Mouse (Mus musculus) midbrain, embryonic 14.5 days (tissue): ENCODE measurements around the gene Serpine3. TPM values are rescaled to one million over a fixed set of nuclear protein-coding genes. Genes with fewer than 3 reads are reported as not detected.
"Not testable (repeated sequence)": the region's sequence is repeated elsewhere in the genome, so short reads cannot be mapped to it uniquely, and the experiment has no call there.

ENCODE experiments used
- ATAC-seq: fragments of 200-750 bp; cut with Nextera tagmentation; 2 replicates; pipeline ENCODE4 v1.8.0; 2017; ENCODE audit warnings: moderate number of reproducible peaks, moderate library complexity; ENCODE audit not compliant: low FRiP score, low TSS enrichment
- DNase-seq: peaks from one replicate; pipeline ENCODE4 v3.0.0-alpha.2; 2015
- H3K27ac ChIP-seq: fragments of 300-500 bp; sonication (generic); replicated peaks from 2 replicates; pipeline ENCODE4 v1.5.1; 2014; ENCODE audit warnings: mild to moderate bottlenecking, low read depth, low read length, moderate library complexity
- H3K27me3 ChIP-seq: fragments of 300-500 bp; sonication (generic); 2 replicates; pipeline ENCODE4 v1.6.1; 2014; ENCODE audit warnings: low read length, control low read depth, mixed read lengths; ENCODE audit not compliant: control insufficient read depth, insufficient read depth
- H3K36me3 ChIP-seq: fragments of 300-500 bp; sonication (generic); 2 replicates; pipeline ENCODE4 v1.6.1; 2014; ENCODE audit warnings: low read length, control low read depth; ENCODE audit not compliant: control insufficient read depth, insufficient read depth
- H3K4me1 ChIP-seq: fragments of 300-500 bp; sonication (generic); 2 replicates; pipeline ENCODE4 v1.6.1; 2014; ENCODE audit warnings: mild to moderate bottlenecking, antibody characterized with exemption, low read length, control low read depth; ENCODE audit not compliant: control insufficient read depth, insufficient read depth
- H3K4me2 ChIP-seq: fragments of 300-500 bp; sonication (generic); 2 replicates; pipeline ENCODE4 v1.6.1; 2014; ENCODE audit warnings: mild to moderate bottlenecking, low read length, moderate library complexity
- H3K4me3 ChIP-seq: fragments of 300-500 bp; sonication (generic); replicated peaks from 2 replicates; pipeline ENCODE4 v1.5.1; 2014; ENCODE audit warnings: low read depth, low read length
- H3K9ac ChIP-seq: fragments of 300-500 bp; sonication (generic); replicated peaks from 2 replicates; pipeline ENCODE4 v1.6.1; 2014; ENCODE audit warnings: mild to moderate bottlenecking, low read length, moderate library complexity
- H3K9me3 ChIP-seq: fragments of 300-500 bp; sonication (generic); 2 replicates; pipeline ENCODE4 v1.6.1; 2016; ENCODE audit warnings: low read length, control low read depth, mixed read lengths; ENCODE audit not compliant: control insufficient read depth
- WGBS: fragments of 180-500 bp; shearing (Covaris S2); extraction: QIAGEN DNeasy Blood & Tissue Kit; methylation state at CpG from one replicate; pipeline ENCODE4 v1.1.7; 2014; 5-methylcytosine and 5-hydroxymethylcytosine counted together
- polyA plus RNA-seq: library from polyadenylated mRNA; unstranded; fragments of >200 nt; fragmentation: Nextera tagmentation; extraction: Ambion mirVana; gene quantifications from 2 replicates; pipeline ENCODE4 v1.2.1, GENCODE M21; 2014

The Serpine3 gene
- not detected in 2 replicates for polyA plus RNA-seq

DNA sequence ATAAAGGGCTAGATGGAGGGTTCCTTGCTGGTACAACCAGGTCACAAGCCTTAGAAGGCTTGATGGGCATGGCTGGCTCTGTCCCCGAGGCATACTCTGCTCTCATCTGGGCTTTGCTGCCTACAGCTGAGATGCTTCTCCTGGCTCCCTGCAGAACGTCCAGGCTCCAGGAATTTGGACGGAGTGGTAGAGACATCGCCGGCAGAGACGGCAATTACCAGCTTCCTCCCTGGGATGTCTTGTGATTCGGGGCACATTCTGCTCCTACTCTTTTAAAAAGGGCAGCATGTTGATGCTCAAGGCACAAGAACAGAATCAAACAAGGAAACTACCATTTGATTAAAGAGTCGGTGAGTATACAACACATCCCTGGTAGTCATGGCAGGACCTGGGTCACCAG is at the start of gene Serpine3:
Gene Serpine3 (plus strand): TSS at position 301 of the 400 bp plus-strand sequence.
- no peaks in the 10 kb centered on the region for H3K4me1 ChIP-seq
- 80% methylated on average over 8 of the region's 8 CpGs for WGBS
- H3K9me3 ChIP-seq: no peaks in the 10 kb centered on the region
- no peak within 1 kb of the TSS for H3K27ac ChIP-seq
- H3K4me3 ChIP-seq: no peak within 1 kb of the TSS
- DNase-seq (no peak), ATAC-seq (no peak)
- H3K36me3 ChIP-seq: no peaks in the 10 kb centered on the region
- H3K9ac ChIP-seq: no peak within 1 kb of the TSS
- H3K27me3 ChIP-seq: no peaks in the 10 kb centered on the region
- H3K4me2 ChIP-seq: no peak within 1 kb of the TSS

- no peak overlapping the region for H3K27ac ChIP-seq
- no peaks in the 10 kb centered on the region for H3K9me3 ChIP-seq
- no peak overlapping the region for H3K9ac ChIP-seq
- DNase-seq (peak; percentile 14), ATAC-seq (no peak)
- 71% methylated on average over 3 of the region's 3 CpGs for WGBS
- H3K36me3 ChIP-seq: no peaks in the 10 kb centered on the region
- H3K27me3 ChIP-seq: no peaks in the 10 kb centered on the region
- no peak overlapping the region for H3K4me2 ChIP-seq
- no peak overlapping the region for H3K4me3 ChIP-seq
- no peaks in the 10 kb centered on the region for H3K4me1 ChIP-seq
Measured at GRCm38 (mm10) chr14:62622393-62622792, 41.1 kb upstream of the Serpine3 start.

DNA sequence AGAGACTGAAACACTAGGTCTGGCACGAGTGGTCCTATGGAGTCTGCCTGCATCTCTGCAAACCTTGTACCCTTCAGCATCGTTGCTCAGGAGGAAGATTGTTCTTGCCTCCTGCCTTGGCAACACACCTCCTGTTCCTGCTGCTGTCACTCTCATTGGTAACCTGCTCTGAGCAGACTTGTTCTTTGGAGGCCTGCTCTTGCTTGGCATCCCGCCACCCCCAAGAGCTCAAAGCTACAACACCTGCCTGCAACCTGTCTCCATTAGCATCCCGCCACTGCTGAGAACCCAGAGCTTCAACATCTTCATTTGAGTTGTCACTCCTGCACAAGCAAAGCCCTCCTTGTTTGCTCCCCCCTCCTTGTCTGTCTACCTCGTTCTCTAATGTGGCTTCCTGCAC is 35.5 kb upstream of the Serpine3 start:
- Histone ChIP-seq H3K4me1 (no peaks in the 10 kb centered on the region), H3K27ac (no peak overlapping the region), H3K9ac (no peak overlapping the region), H3K36me3 (no peaks in the 10 kb centered on the region), H3K27me3 (no peaks in the 10 kb centered on the region), H3K9me3 (no peaks in the 10 kb centered on the region; the same call in 1 of the 2 replicates), H3K4me3 (no peak overlapping the region), H3K4me2 (no peak overlapping the region)
- ATAC-seq (no peak), DNase-seq (no peak)
- 94% methylated on average over 5 of the region's 5 CpGs for WGBS

DNA sequence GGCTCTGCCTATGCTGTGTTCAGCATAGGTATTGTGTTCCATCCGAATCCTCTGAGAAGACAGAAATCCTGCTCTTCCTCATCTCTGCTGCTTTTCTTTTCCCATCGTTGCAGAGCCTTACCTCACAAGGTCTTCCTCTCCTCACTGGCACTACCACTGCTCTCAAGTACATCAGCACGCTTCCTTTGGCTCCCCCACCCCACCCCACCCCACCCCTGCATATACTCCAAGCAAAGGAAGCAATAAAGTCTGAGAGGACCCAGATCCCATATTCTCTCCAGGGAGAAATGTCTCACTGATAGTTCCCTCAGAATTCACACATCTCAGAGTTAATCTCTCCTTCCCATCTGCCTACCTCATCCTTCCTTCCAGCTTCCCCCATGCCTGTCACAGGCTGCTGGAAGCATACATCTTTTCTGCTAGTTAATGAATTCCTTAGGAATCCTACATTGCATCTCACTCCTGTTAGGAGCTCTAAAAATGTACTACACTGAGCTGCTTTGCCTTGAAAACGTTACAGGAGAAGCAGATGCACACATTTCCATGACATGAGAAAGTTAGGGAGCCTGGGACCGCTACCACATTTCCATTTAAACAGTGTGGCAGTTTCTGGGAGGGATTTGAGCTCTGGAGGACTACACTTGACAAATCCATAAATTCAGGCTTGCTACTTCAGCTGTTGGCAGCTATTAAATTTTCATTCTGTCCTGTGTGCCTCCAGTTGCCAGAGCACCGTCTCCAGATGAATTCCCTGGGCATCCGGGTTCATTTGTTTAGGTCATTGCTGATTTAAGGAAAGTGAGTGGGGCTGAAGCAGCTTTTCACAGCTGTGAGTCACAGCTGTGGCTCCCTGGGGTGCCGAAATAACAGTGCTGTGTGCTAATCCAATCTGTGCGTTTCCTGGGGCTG is 25.8 kb upstream of the Serpine3 start:
- WGBS: 25% methylated on average over 9 of the region's 9 CpGs
- H3K4me3 ChIP-seq: no peak overlapping the region

GRCm38 (mm10) chr14:62638345-62638702 is 25.1 kb upstream of the Serpine3 start:
- Histone ChIP-seq H3K9ac (no peak overlapping the region; the same call in 1 of the 2 replicates), H3K4me2 (peak overlapping the region; percentile 42), H3K4me1 (peaks cover 16% of the 10 kb centered on the region), H3K36me3 (no peaks in the 10 kb centered on the region), H3K4me3 (no peak overlapping the region), H3K27ac (peak overlapping the region; percentile 60), H3K27me3 (no peaks in the 10 kb centered on the region), H3K9me3 (no peaks in the 10 kb centered on the region)
- peak; percentile 50; the same call in 1 of the 2 replicates for ATAC-seq
- no peak for DNase-seq
- 36% methylated on average over 6 of the region's 6 CpGs for WGBS

More for the DNA sequence above, 25.8 kb upstream of the Serpine3 start:
- Histone ChIP-seq H3K36me3 (no peaks in the 10 kb centered on the region), H3K27me3 (no peaks in the 10 kb centered on the region), H3K9ac (peak overlapping the region; percentile 23; the same call in 1 of the 2 replicates), H3K27ac (peak overlapping the region; percentile 60), H3K4me2 (peak overlapping the region; percentile 42), H3K4me1 (peaks cover 16% of the 10 kb centered on the region), H3K9me3 (no peaks in the 10 kb centered on the region)
- DNase-seq: peak; percentile 69
- peak; percentile 24; the same call in 1 of the 2 replicates for ATAC-seq

GRCm38 (mm10) chr14:62639111-62639510 is 24.4 kb upstream of the Serpine3 start:
- Histone ChIP-seq H3K9me3 (no peaks in the 10 kb centered on the region), H3K27ac (no peak overlapping the region), H3K9ac (no peak overlapping the region), H3K36me3 (no peaks in the 10 kb centered on the region), H3K4me3 (no peak overlapping the region), H3K4me1 (peaks cover 16% of the 10 kb centered on the region), H3K27me3 (no peaks in the 10 kb centered on the region), H3K4me2 (no peak overlapping the region)
- no peak for ATAC-seq
- DNase-seq: peak; percentile 12
- 83% methylated on average over 6 of the region's 6 CpGs for WGBS

GRCm38 (mm10) chr14:62639551-62639950 is 23.9 kb upstream of the Serpine3 start:
- Histone ChIP-seq H3K9ac (no peak overlapping the region), H3K27ac (no peak overlapping the region), H3K4me2 (no peak overlapping the region), H3K4me3 (no peak overlapping the region), H3K9me3 (no peaks in the 10 kb centered on the region), H3K4me1 (peaks cover 16% of the 10 kb centered on the region), H3K27me3 (no peaks in the 10 kb centered on the region), H3K36me3 (no peaks in the 10 kb centered on the region)
- DNase-seq: no peak
- no peak for ATAC-seq
- WGBS: 93% methylated on average over 5 of the region's 5 CpGs

DNA sequence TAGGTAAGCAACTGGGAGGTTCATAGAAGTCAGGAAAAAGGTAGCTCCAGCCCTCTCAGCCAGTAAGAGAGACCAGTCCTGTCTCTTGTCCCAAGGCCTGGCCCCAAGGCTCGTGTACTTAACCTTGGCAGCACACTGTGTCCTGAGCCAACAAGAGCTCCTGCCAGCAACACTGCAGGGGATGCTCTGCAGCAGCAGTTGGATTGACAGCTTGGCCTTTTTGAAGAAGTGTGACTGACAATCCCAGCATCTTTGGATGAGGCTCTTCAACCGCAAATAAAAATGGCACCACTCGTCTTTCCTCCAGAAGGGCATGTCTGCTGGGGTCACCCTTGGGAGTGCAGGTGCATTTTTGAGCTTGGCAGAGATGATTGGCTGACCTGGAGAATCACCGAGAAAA is 23.1 kb upstream of the Serpine3 start:
- Histone ChIP-seq H3K9ac (no peak overlapping the region), H3K27me3 (no peaks in the 10 kb centered on the region), H3K4me1 (peaks cover 16% of the 10 kb centered on the region), H3K4me3 (no peak overlapping the region), H3K4me2 (no peak overlapping the region), H3K27ac (no peak overlapping the region), H3K36me3 (no peaks in the 10 kb centered on the region), H3K9me3 (no peaks in the 10 kb centered on the region)
- ATAC-seq (no peak), DNase-seq (no peak)
- 57% methylated on average over 4 of the region's 4 CpGs for WGBS

- H3K9ac ChIP-seq, H3K27ac ChIP-seq, ATAC-seq, H3K4me3 ChIP-seq, H3K9me3 ChIP-seq, DNase-seq, H3K27me3 ChIP-seq, H3K36me3 ChIP-seq, H3K4me2 ChIP-seq: not testable (repeated sequence)
- peaks cover 15% of the 10 kb centered on the region for H3K4me1 ChIP-seq
- 96% methylated on average over 6 of the region's 7 CpGs for WGBS
Measured at GRCm38 (mm10) chr14:62642368-62642767, 21.1 kb upstream of the Serpine3 start.
